Mouse (Mus musculus) G1E (cell line): ENCODE data around the gene Lyst. TPM values are rescaled to one million over a fixed set of nuclear protein-coding genes. Genes with fewer than 3 reads are reported as not detected.

Experiments
- ATAC-seq: 2 replicates; pipeline ENCODE4 v1.8.0; 2016; ENCODE audit warnings: mild to moderate bottlenecking; ENCODE audit not compliant: insufficient number of reproducible peaks, poor library complexity, low FRiP score, severe bottlenecking; ENCODE audit errors: extremely low read depth
- DNase-seq: peaks from one replicate; pipeline ENCODE4 v3.0.0; 2012; ENCODE audit warnings: low spot score
- H3K27me3 ChIP-seq: 2 replicates; pipeline ENCODE4 v1.6.1; 2012; ENCODE audit warnings: mild to moderate bottlenecking, low read length, inconsistent platforms; ENCODE audit not compliant: insufficient read depth
- H3K36me3 ChIP-seq: replicated peaks from 2 replicates; pipeline ENCODE3; 2012; ENCODE audit warnings: mild to moderate bottlenecking, inconsistent platforms
- H3K4me1 ChIP-seq: 2 replicates; pipeline ENCODE4 v1.6.1; 2012; ENCODE audit warnings: low read depth, low read length, inconsistent platforms, mixed read lengths; ENCODE audit not compliant: insufficient read depth
- H3K4me3 ChIP-seq: 2 replicates; pipeline ENCODE4 v1.5.1; 2012; ENCODE audit warnings: low read depth, mild to moderate bottlenecking, inconsistent platforms, low read length, moderate library complexity, mixed read lengths
- H3K9me3 ChIP-seq: replicated peaks from 2 replicates; pipeline ENCODE4 v1.6.1; 2012; ENCODE audit warnings: inconsistent platforms
- CTCF ChIP-seq: IDR thresholded peaks from 2 replicates; pipeline ENCODE4 v1.5.1; 2012; ENCODE audit warnings: low read depth, low read length, inconsistent platforms, mixed read lengths
- GATA1 ChIP-seq: IDR thresholded peaks from 2 replicates; pipeline ENCODE4 v1.6.1; 2012; ENCODE audit warnings: borderline replicate concordance, low read length, inconsistent platforms, mixed read lengths
- GATA2 ChIP-seq: IDR thresholded peaks from 2 replicates; pipeline ENCODE4 v1.6.1; 2012; ENCODE audit warnings: low read depth, low read length, inconsistent platforms, borderline replicate concordance
- POLR2AphosphoS5 ChIP-seq: IDR thresholded peaks from 2 replicates; pipeline ENCODE4 v1.6.1; 2012; ENCODE audit warnings: low read depth, low read length, inconsistent platforms; ENCODE audit not compliant: insufficient replicate concordance
- TAL1 ChIP-seq: conservative IDR thresholded peaks from 2 replicates; pipeline ENCODE4 v1.6.1; 2012; ENCODE audit warnings: low read depth, low read length, inconsistent platforms, mixed read lengths
- polyA plus RNA-seq: library from polyadenylated mRNA; stranded (reverse); fragments of >175 nt; gene quantifications from 2 replicates; pipeline ENCODE4 v1.2.3, GENCODE M21; 2012
- total RNA-seq, 2 experiments: library from RNA; stranded (forward) in 1 of 2; stranded (reverse) in 1 of 2; fragments of 200-1000 nt in 1 of 2; fragments of >200 nt in 1 of 2; fragmentation: Nextera tagmentation in 1 of 2; gene quantifications; 2 replicates each; pipeline ENCODE4 v1.2.3; 2014 to 2017

Lyst gene
- total and polyA plus RNA-seq, 3 experiments, result 0.57 to 22.0 (median 19.2) TPM

GRCm38 (mm10) chr13:13558900-13559299 is 31.3 kb upstream of the Lyst start:
- no peak for ATAC-seq
- no peak for DNase-seq
- Histone ChIP-seq H3K27me3 (no peaks in the 10 kb centered on the region; the same call in 1 of the 2 replicates), H3K4me1 (no peaks in the 10 kb centered on the region), H3K36me3 (no peaks in the 10 kb centered on the region), H3K4me3 (no peak overlapping the region), H3K9me3 (no peaks in the 10 kb centered on the region)
- TF ChIP-seq POLR2AphosphoS5 (no peak), GATA2 (no peak), CTCF (no peak), TAL1 (no peak), GATA1 (no peak)

GRCm38 (mm10) chr13:13562571-13562970 is 27.6 kb upstream of the Lyst start:
- ATAC-seq (no peak), DNase-seq (no peak)
- Histone ChIP-seq H3K4me3 (no peak overlapping the region), H3K4me1 (no peaks in the 10 kb centered on the region), H3K27me3 (peaks cover 7% of the 10 kb centered on the region; the same call in 1 of the 2 replicates), H3K9me3 (no peaks in the 10 kb centered on the region), H3K36me3 (no peaks in the 10 kb centered on the region)
- TF ChIP-seq CTCF (no peak), GATA2 (no peak), GATA1 (no peak), POLR2AphosphoS5 (no peak), TAL1 (no peak)

- Histone ChIP-seq H3K36me3 (no peaks in the 10 kb centered on the region), H3K4me3 (no peak overlapping the region), H3K27me3 (peaks cover 13% of the 10 kb centered on the region), H3K9me3 (no peaks in the 10 kb centered on the region), H3K4me1 (no peaks in the 10 kb centered on the region)
- ATAC-seq, result no peak
- TF ChIP-seq POLR2AphosphoS5 (no peak), CTCF (no peak), GATA1 (no peak), GATA2 (no peak)
- DNase-seq, result no peak
These were observed 26.1 kb upstream of the Lyst start for GRCm38 (mm10) chr13:13564116-13564515.

- peaks cover 16% of the 10 kb centered on the region for H3K27me3 ChIP-seq
- H3K9me3 ChIP-seq, result no peaks in the 10 kb centered on the region
- ATAC-seq, result no peak
- H3K36me3 ChIP-seq, result no peaks in the 10 kb centered on the region
- no peak for TF ChIP-seq GATA1
- TF ChIP-seq GATA2, result no peak
- no peak for TF ChIP-seq POLR2AphosphoS5
- no peak for TF ChIP-seq CTCF
- TF ChIP-seq TAL1, result no peak
- H3K4me3 ChIP-seq, result no peak overlapping the region
- DNase-seq, result no peak
- no peaks in the 10 kb centered on the region for H3K4me1 ChIP-seq
These were observed 25.7 kb upstream of the Lyst start for GRCm38 (mm10) chr13:13564541-13564940.

- Histone ChIP-seq H3K27me3 (peaks cover 16% of the 10 kb centered on the region), H3K36me3 (no peaks in the 10 kb centered on the region), H3K9me3 (no peaks in the 10 kb centered on the region), H3K4me3 (no peak overlapping the region), H3K4me1 (no peaks in the 10 kb centered on the region)
- DNase-seq (no peak), ATAC-seq (no peak)
- TF ChIP-seq GATA2 (no peak), CTCF (no peak), GATA1 (no peak), POLR2AphosphoS5 (no peak), TAL1 (no peak)
These were observed 22.6 kb upstream of the Lyst start for GRCm38 (mm10) chr13:13567640-13568039.

GRCm38 (mm10) chr13:13568824-13569223 is 21.4 kb upstream of the Lyst start:
- no peak for ATAC-seq
- no peaks in the 10 kb centered on the region for H3K4me1 ChIP-seq
- no peak overlapping the region for H3K4me3 ChIP-seq

GRCm38 (mm10) chr13:13569603-13570002 is 20.6 kb upstream of the Lyst start:
- Histone ChIP-seq H3K4me1 (no peaks in the 10 kb centered on the region), H3K4me3 (no peak overlapping the region), H3K36me3 (no peaks in the 10 kb centered on the region), H3K9me3 (no peaks in the 10 kb centered on the region), H3K27me3 (peaks cover 22% of the 10 kb centered on the region)
- no peak for ATAC-seq
- DNase-seq, result no peak
- TF ChIP-seq TAL1 (no peak), GATA1 (no peak), GATA2 (no peak), POLR2AphosphoS5 (no peak), CTCF (no peak)

More at GRCm38 (mm10) chr13:13568824-13569223, 21.4 kb upstream of the Lyst start:
- no peak for DNase-seq
- Histone ChIP-seq H3K9me3 (no peaks in the 10 kb centered on the region), H3K27me3 (peaks cover 20% of the 10 kb centered on the region), H3K36me3 (no peaks in the 10 kb centered on the region)
- TF ChIP-seq GATA1, result no peak
- no peak for TF ChIP-seq GATA2
- TF ChIP-seq CTCF, result no peak
- no peak for TF ChIP-seq TAL1
- TF ChIP-seq POLR2AphosphoS5, result no peak
